In genomic region chr13:46736479-46736865, GRCm38 (mm10) we compare ENCODE assay signal across 8 mouse cellular contexts. TPM values are rescaled to one million over a fixed set of nuclear protein-coding genes. Genes with fewer than 3 reads are reported as not detected.
A peak's percentile ranks its signal among the peaks of the same experiment; 100 is the strongest.
DNase-seq lines count a peak whose midpoint lies in the region; ATAC-seq and TF ChIP-seq lines count a peak whose summit lies in the region.

No protein-coding gene starts in this region.

- H3K4me1 ChIP-seq in embryonic facial prominence, embryonic 15.5 days, result 0 out of 2 replicates have a peak, but pooled peaks cover 6% of the 10 kb centered on the region
- H3K4me1 ChIP-seq in hindbrain, embryonic 15.5 days (replicated peaks), result peaks cover 14% of the 10 kb centered on the region
- H3K4me1 ChIP-seq in lung, postnatal 0 days (ENCODE audit: insufficient read depth, low read depth, low read length), result peaks cover 4% of the 10 kb centered on the region; the same call in 1 of the 2 replicates
- no peaks in the 10 kb centered on the region; the same call in 1 of the 2 replicates for H3K4me1 ChIP-seq in small intestine, adult 2 months (ENCODE audit: control insufficient read depth, insufficient read depth, insufficient read length, low read length)

- no peaks in the 10 kb centered on the region for H3K27me3 ChIP-seq in embryonic facial prominence, embryonic 15.5 days
- 0 out of 2 replicates have a peak, but pooled peaks cover 3% of the 10 kb centered on the region for H3K27me3 ChIP-seq in hindbrain, embryonic 15.5 days
- H3K27me3 ChIP-seq in lung, postnatal 0 days (replicated peaks; ENCODE audit: insufficient read depth, low read length), result no peaks in the 10 kb centered on the region
- no peaks in the 10 kb centered on the region for H3K27me3 ChIP-seq in small intestine, adult 2 months (ENCODE audit: control insufficient read depth, insufficient read depth, low read length)

- no peak for TF ChIP-seq EP300 in lung, postnatal 0 days (IDR thresholded peaks at IDR 0.05)

- no peak for TF ChIP-seq POLR2A in small intestine, adult 2 months (IDR thresholded peaks at IDR 0.05; ENCODE audit: low read depth, low read length)

- peak overlapping the region; percentile 52 for H3K4me3 ChIP-seq in embryonic facial prominence, embryonic 15.5 days (replicated peaks)
- peak overlapping the region; percentile 36 for H3K4me3 ChIP-seq in hindbrain, embryonic 15.5 days
- peak overlapping the region; percentile 56 for H3K4me3 ChIP-seq in lung, postnatal 0 days (ENCODE audit: low read depth, low read length)
- H3K4me3 ChIP-seq in small intestine, adult 2 months (ENCODE audit: low read depth, low read length), result peak overlapping the region; percentile 67

- peak overlapping the region; percentile 61 for H3K27ac ChIP-seq in embryonic facial prominence, embryonic 15.5 days (replicated peaks)
- H3K27ac ChIP-seq in hindbrain, embryonic 15.5 days (replicated peaks), result no peak overlapping the region
- peak overlapping the region; percentile 84 for H3K27ac ChIP-seq in lung, postnatal 0 days (ENCODE audit: low read length)
- H3K27ac ChIP-seq in small intestine, adult 2 months (ENCODE audit: insufficient read depth, low read depth, low read length), result peak overlapping the region; percentile 80

- ATAC-seq in embryonic facial prominence, embryonic 15.5 days (ENCODE audit: insufficient number of reproducible peaks, low FRiP score, low TSS enrichment, low read depth), result no peak
- no peak for ATAC-seq in hindbrain, embryonic 15.5 days (ENCODE audit: low FRiP score, low read depth)
- peak; percentile 40 for ATAC-seq in lung, postnatal 0 days

- 4% methylated on average over 12 of the region's 12 CpGs for WGBS in embryonic facial prominence, embryonic 15.5 days
- 2% methylated on average over 12 of the region's 12 CpGs for WGBS in hindbrain, embryonic 15.5 days
- WGBS in lung, postnatal 0 days, result 2% methylated on average over 12 of the region's 12 CpGs
- WGBS in small intestine, adult 2 months, result under 1% methylated on average over 12 of the region's 12 CpGs

- no peaks in the 10 kb centered on the region for H3K9me3 ChIP-seq in embryonic facial prominence, embryonic 15.5 days (replicated peaks)
- no peaks in the 10 kb centered on the region for H3K9me3 ChIP-seq in hindbrain, embryonic 15.5 days
- H3K9me3 ChIP-seq in lung, postnatal 0 days (ENCODE audit: low read length), result no peaks in the 10 kb centered on the region

- no peaks in the 10 kb centered on the region for H3K36me3 ChIP-seq in embryonic facial prominence, embryonic 15.5 days
- no peaks in the 10 kb centered on the region for H3K36me3 ChIP-seq in hindbrain, embryonic 15.5 days
- no peaks in the 10 kb centered on the region for H3K36me3 ChIP-seq in lung, postnatal 0 days (ENCODE audit: insufficient read depth, low read length)
- H3K36me3 ChIP-seq in small intestine, adult 2 months (ENCODE audit: control insufficient read depth, insufficient read depth, low read length), result no peaks in the 10 kb centered on the region

- no peak for TF ChIP-seq CTCF in lung, postnatal 0 days (IDR thresholded peaks at IDR 0.05)
- no peak for TF ChIP-seq CTCF in small intestine, adult 2 months (IDR thresholded peaks at IDR 0.05; ENCODE audit: extremely low read depth, insufficient read length, insufficient replicate concordance, low read depth, low read length)

- DNase-seq in cerebellum, adult 8-10 months, result peak; percentile 8
- no peak for DNase-seq in cerebellum, adult 11 months
- DNase-seq in B cell, adult 2 months, result peak; percentile 37 to 43
- peak; percentile 63 for DNase-seq in lung, postnatal 0 days (ENCODE audit: low spot score)
- DNase-seq in yolk sac, embryonic 10.5 days (ENCODE audit: low spot score), result no peak

- H3K4me2 ChIP-seq in embryonic facial prominence, embryonic 15.5 days (replicated peaks), result peak overlapping the region; percentile 81
- peak overlapping the region; percentile 73 for H3K4me2 ChIP-seq in hindbrain, embryonic 15.5 days
- H3K4me2 ChIP-seq in lung, postnatal 0 days (replicated peaks; ENCODE audit: low read depth, low read length), result peak overlapping the region; percentile 91

- peak overlapping the region; percentile 23; the same call in 1 of the 2 replicates for H3K9ac ChIP-seq in embryonic facial prominence, embryonic 15.5 days
- H3K9ac ChIP-seq in hindbrain, embryonic 15.5 days, result peak overlapping the region; percentile 38; the same call in 1 of the 2 replicates
- peak overlapping the region; percentile 58 for H3K9ac ChIP-seq in lung, postnatal 0 days (replicated peaks; ENCODE audit: low read depth)

RNA-seq across cellular contexts. Expression of gene Nup153, which starts 8.7 kb away (rescaled TPM):
- polyA plus RNA-seq in embryonic facial prominence, embryonic 15.5 days (2015; fragmentation: Nextera tagmentation; extraction: Ambion mirVana), result 20.5 and 21.8 TPM in 2 replicates
- 18.3 and 19.9 TPM in 2 replicates for polyA plus RNA-seq in hindbrain, embryonic 15.5 days (2015; fragmentation: Nextera tagmentation; extraction: Ambion mirVana)
- 14.0 and 16.9 TPM in 2 replicates for polyA plus RNA-seq in lung, postnatal 0 days (2015; fragmentation: Nextera tagmentation; extraction: Ambion mirVana)
- polyA plus RNA-seq in small intestine, adult 2 months (2012; rRNA removed), result 23.0 and 32.5 TPM in 2 replicates

Comparison
In these comparisons a context has a peak if more than half of its experiments do, and no peak if none do; other contexts are left out.
1. DNase-seq: peak in cerebellum, adult 8-10 months (single experiment), B cell, adult 2 months (2 of 2) and lung, postnatal 0 days (single experiment); none in cerebellum, adult 11 months (single experiment) and yolk sac, embryonic 10.5 days (single experiment).
2. Peak in every context shown above with its lines, with median percentiles within 50 percentile points of each other: H3K4me2 ChIP-seq, H3K4me3 ChIP-seq and H3K9ac ChIP-seq.